Mouse (Mus musculus) kidney, adult 9 months (tissue): Measurements from ENCODE around the gene Nkx6-1.

Experiments
- DNase-seq: peaks from one replicate; pipeline ENCODE4 v3.0.0; 2022

Gene Nkx6-1

DNA sequence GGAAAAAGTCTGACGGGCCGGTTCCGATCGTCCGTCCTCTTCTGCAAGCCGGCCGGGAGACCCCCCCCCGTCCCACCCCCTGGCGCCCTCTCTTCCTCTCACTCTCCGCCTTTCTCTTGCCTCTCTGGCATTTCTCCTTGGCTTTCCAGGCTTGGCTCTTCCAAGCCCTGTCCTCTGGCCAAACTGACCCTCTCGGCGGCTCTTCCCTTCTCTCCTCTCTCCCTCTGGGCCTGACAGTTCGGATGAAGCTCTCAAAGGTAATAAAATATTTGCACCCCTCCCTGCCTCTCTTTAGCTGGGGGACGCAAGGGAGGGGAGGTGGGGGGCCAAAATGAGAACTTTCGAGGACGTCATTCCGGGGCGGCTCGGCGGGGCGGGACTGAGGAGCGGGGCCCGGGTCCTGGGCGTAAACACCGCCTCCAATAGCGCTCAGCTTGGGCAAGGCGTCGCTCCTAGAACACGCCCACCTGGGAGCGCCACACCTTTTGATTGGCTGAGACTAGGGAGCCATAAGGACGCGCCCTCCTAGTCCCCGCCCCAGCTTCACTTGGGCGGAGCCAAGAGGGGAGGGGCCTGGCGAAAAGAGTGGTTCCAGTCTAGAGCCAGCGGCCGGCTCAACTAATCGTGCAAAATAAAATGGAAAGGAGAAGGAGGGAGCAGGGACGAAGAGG is at the start of gene Nkx6-1:
Gene Nkx6-1 (minus strand): TSS at position 52 of the 671 bp plus-strand sequence.
- peak; percentile 71 for DNase-seq

DNA sequence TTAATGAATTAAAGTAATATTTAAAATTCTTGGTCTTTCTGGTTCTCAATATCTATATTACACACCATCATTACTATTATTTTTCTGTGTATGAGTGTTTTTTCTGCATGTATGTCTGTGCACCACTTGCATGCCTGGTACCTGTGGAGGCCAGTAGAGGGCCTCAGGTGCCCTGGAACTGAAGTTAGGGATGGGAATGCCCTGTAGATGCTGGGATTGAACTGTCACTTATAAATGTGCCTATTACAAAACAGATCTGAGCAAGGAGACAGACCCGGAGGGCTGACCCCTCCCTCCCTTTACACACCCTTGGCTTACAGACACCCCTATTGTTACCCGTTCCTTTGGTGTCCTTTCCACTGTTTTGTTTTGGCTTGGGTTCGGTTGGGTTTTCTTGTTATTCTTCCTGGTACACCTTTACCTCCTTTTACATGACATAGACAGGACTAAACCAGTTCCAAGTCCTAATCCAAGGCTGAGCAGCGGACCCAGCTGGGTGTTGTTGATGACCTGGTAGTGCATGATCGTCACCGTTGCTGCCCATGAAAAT is 48.3 kb upstream of the Nkx6-1 start:
- DNase-seq: peak; percentile 60

DNA sequence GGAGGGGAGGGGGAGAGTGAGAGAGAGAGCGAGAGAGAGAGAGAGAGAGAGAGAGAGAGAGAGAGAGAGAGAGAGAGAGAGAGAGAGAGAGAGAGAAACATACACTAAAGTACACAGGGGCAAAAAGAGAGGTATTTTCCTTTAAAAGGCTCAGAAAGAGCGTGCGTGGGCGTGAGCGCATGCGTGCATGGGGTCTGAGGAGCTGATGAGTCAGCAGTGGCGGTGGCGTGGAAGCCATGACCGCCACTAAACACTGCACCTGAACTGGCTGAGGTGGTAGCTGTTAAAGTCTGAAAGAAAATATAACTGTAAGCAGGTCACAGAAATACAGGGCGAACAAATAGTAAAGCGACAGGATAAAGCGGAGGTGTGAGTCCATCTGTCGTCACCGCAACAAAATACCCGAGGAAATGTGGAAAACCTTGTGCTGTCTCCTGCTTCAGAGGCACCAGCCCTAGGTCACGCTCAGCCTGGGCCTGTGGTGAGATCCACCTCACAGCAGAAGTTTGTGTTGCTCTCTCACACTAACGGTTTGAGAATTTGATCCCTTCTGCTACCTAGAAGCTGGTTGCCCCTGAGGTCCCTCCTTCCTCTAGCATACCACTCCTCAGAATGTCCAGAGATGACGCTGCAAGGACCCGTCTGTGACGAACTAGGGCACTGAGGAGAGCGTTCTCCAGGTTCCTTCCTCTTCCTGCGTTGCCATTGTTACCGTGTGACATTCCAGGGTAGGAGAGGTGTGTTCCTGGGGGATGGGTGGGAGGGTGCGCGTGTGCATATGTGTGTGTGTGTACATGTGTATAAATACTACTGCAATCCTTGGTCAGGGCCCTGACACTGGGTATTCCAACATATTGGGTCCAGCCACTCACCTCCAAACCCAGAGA is 38.8 kb upstream of the Nkx6-1 start:
- no peak for DNase-seq

DNA sequence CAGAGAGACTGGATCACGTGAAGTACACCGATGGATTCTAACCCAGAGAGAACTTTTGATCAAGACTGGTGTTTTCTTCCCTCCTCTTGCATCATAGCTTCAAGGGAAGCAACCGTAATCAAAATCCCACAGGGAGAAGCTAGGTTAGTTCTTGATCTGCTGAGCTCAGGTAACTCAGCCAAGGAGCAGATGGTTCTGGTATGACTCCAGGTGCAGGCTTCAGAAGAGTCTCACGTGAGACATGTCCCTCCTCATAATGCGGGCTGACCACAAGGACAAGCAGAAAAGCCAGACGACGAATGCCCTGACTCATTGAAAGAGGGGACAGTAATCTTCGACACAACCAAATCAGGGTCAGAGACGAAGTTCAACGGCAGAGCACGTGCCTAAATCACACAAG is 37.8 kb upstream of the Nkx6-1 start:
- DNase-seq: no peak

DNA sequence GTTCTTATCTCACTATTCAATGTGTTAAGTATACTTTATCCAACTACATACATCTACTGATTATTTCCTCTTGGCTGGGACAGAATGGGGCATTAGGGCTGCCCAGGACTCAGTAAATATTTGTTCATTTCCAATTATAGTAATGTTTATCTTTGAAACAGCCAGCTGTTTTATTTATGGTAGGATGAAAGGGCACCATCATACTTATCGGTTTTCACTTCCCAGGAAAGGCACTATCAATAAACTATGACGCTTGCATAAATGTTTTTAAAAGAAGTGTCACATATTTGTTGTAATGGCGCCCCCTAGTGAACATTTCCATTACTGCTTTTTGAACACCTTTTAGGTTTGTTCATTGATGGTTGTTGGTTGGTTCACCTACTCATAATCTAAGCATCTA is 35.8 kb upstream of the Nkx6-1 start:
- peak; percentile 60 for DNase-seq

DNA sequence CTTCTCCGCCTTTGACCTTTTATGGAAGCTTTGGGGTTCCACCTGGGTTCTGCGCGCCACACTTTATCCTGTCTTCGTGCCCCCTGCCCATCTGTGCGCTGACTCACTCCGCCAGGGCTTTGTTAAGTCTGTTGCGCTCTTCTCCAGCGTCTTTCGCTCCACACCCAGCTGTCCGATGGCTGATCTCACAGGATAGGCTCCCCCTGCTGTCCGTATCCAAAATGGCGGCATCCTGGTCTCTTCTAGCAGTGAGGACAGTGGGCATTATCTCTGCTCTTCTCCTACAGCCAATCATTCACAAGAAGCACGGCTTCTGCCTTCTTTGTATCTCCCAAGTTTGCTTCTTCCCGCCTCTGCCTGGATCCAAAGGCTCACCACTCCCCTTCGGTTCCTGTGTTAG is 23.8 kb upstream of the Nkx6-1 start:
- no peak for DNase-seq

DNA sequence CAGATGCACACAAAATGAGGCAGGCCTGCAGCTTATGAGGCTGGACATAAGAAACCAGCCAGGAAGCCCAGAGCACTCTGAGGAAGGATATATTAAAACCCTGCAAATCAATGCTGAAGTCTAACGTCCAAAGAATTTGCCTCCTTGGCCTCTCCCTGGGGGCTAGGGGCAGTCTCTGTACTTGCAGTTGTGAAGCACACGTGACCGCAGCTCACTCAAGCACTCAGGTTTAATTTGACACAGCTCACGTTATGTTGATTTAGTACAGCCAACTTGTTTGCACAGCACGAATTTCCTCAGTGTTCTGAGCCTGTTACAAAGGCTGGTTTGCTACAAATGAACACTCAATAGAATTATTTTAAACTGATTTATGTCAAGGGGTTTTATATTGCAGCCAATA is 18.5 kb upstream of the Nkx6-1 start:
- no peak for DNase-seq

DNA sequence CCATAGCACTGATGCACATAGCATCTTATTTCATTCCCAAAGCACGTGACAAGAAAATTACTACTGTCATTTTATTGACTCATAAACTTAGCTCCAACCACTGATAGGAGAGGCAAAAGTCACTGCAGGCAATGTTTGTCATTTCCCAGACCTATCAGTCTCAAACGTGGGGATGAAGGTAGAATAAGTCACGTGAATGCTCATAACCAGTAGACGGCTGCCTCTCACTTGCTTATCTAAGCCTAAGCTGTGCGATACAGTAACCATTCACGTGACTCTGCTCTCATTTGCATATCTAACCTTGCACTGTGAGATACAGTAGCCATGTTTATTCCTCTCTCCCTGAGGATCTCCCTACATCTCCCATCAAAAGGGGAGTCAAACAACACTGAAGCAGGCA is 15.5 kb upstream of the Nkx6-1 start:
- DNase-seq: no peak

DNA sequence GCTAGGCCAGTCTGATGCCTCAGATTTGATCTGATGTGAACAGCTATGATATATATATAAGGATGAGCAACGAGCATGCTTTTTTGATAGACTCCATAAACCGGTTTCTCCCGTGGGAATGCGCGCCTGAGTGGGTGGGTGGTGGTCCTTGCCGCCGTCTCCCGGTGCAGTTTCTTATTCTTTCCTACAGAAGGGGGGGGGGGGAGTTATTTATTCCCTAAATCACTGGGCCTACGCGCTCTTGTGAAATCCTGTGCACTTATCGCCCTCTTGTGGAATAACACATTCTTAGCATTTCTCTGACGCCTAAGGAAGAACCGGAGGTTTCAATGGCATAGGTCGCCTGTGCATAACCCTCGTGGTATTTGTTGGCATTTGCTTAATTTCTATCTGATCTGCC is 4.6 kb upstream of the Nkx6-1 start:
- DNase-seq: peak; percentile 55

DNA sequence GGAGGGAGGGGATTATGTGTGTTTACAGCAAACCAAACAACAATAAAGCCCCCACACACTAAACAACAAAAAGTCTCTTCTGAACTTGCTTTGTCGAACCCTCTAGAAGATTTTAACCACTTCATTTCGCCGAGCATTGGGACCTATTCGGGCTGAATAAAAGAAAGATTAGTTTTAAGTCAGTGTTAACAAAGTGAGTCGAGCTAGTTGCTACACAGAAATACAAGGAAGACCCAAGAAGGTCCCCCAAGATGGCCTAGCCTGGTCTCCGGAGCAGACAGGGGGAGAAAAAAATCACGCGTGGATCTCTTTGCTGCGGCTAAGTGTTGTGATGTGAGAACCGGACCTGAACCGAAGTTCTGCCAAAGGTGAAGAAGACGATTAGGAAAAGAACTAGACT is 3.7 kb upstream of the Nkx6-1 start:
- no peak for DNase-seq

DNA sequence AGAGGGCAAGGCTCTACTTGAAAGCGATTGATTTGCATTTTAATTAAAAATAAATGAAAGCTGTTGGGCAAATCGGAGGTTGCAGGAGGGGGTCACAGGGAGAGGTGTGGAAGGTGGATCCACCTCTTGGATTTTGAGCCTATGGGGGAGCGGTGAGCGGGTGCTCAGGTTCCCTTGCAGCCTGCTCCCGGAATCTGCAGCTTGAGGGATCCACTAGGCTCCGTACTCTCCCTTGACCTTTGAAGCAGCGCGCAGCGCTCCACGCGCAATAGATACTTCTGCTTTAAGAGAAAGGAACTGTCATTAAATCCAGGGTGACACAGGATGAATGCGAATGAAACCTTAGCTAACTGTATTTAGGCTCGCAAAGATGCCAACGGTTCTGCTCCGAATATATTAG is 3.2 kb upstream of the Nkx6-1 start:
- no peak for DNase-seq

DNA sequence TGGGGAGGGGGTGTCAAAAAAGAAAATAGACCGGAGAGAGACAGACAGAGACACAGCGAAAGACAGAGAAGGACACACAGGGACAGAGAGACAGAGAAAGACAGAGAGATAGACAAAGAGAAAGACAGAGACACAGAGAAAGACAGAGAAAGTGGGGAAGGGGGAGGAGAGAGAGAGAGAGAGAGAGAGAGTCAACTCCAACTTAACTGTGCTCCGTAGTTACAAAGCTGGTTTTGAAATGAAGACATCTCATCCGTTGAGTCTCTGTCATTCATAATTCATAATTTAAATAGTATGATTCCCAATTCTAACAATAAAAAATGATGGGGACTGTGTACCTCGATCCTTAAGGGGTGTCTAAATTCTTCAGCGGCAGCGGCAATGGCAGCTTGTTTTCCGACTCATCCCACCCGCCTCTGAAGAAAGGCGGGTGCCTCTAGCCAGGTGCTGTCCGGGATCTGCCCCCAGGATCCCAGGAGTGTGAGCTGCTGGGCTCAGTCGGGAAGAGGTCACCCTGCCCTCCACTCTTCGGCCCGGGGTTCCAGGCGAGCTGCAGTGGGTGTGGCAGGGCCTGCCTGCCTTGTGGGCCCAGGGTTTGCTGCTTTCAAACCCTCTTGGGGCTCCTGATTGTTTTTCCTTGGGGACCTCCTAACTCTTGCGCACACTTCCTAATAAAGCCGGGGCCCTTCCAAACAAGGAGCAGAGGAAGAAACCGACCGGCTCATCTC is 2.6 kb upstream of the Nkx6-1 start:
- DNase-seq: no peak

DNA sequence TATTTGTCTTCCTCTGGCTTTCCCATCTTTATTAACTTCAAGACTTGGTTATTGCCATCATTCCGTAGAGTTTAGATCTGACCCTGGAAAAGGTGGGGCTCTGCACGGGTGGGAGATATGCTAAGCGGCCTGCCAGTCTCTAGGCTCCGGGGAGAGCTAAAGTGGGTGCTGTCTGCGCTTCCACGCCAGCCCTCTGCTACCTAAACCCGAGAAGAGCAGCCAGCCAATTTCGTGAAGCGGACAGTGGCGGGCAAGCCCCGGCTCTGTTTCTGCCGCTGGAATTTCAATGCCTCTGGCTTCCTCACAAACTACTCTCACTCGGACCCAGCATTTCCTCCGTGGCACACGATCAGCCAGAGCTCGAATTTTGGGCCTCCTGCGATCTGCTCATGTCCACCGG is 1.9 kb upstream of the Nkx6-1 start:
- DNase-seq: no peak

DNA sequence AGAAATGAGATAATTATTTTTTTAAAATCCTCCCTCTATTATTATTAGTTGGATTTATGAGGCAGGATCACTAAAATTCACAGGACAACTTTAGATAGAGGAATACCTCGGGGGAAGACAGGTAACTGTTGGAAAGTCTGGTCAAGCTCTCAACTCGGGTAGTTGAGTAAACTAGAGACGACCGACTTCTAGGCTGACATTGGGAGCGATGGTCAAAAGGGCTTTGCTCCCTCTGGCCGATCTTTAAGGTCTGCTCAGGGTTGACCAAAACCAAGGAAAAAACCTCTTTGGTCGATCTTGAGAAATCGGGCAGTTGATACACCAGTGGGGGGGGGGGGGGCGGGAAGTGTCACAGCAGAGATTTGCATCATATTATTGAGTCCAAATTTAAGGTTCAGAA is 1.3 kb upstream of the Nkx6-1 start:
- DNase-seq: no peak

DNA sequence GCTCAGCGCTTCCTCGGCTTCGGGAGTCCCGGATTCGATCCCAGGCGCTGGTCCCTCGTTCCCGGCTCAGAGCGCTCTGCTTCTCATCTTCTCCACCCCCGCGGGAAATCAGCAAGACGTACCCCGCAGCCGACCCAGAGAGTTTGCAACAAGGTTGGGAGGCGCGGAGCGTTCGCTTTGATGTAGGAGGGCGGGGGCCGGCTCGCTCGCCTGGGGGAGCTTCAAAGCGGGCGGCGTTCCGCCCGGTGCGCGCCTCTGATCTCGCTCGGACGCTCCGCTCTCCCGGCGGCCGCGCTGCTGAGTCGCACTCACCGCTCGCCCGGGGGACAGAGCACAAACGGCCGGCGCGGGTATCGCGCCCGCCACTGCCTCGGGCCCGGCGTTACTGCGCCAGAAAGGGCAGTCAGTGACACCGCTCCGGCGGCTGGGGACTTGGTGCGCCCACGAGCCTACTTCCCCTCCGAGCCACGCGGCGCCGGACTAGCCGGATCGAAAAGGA is 324 bp downstream of the Nkx6-1 start:
- no peak for DNase-seq

DNA sequence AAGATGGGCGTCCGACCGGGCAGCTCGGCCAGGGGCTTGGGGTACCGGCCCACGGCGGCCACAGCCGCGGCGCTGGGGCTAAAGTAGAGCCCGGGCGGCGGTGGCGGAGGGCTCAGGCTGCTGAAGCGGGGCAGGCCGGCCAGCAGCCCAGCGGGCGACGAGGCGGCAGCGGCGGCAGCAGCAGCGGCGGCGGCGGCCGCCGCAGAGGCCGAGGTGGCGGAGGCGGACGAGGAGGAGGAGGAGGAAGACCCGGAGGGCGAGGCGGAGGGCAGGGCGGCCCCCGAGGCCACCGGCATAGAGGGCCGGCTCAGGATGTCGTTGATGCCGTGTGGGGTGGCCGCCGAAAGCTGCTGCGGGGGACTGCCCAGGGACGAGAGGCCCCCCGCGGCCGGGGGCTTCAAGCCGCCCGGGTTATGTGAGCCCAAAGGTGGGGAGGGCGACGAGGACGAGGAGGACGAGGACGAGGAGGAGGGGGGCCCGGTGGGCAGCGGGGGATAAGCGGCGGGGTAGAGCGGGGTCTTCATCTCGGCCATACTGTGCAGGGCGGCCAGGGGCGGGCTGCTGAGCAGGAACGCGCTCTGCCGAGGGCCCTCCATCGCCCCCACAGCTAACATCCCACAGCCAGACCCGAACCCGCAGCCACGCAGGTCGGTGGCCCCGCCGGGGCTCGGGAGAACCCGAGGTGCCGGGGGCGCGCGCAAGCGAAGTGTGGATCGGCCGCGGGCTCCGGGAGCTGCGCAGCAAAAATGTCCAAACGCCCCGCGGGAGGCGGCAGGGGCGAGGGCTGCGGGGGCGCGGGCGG is 974 bp downstream of the Nkx6-1 start:
- no peak for DNase-seq

DNA sequence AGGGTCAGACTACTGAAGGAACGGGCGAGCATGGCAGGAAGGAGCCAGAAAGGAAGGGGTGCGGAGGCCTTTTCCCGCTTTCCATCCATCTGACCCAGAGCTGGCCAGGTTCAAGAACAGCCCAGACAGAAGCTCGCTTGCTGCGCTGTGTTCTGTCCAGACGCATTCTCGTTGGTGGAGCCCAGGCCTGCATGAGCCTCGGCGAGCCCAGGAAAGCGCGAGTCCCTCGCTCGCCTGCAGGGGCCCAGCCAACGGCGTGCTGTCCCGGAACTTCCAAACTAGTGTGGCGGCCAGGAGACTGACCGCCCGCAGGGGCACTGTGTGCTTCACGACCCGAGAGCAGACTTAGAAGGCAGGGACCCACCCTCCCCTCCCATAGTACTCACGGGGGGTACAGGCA is 1.6 kb downstream of the Nkx6-1 start:
- no peak for DNase-seq

DNA sequence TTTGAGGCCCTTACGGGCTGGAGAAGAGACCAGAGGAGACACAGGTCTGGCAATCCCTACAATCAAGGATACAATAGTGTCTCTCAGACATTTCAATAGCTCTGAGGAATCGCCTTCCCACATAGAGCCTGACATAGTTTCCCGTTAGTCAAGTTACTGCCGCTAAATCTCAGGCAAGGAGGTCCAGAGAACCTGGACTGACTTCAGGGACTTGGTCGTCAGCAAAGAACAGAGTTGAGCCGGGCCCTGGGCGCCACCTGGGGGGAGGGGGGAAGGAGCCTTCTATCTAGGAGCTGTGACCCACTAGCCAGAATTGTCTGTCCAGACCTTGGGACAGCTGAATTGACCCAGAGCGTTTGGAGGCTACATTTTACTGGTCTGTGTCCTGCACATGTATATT is 2.3 kb downstream of the Nkx6-1 start:
- no peak for DNase-seq

DNA sequence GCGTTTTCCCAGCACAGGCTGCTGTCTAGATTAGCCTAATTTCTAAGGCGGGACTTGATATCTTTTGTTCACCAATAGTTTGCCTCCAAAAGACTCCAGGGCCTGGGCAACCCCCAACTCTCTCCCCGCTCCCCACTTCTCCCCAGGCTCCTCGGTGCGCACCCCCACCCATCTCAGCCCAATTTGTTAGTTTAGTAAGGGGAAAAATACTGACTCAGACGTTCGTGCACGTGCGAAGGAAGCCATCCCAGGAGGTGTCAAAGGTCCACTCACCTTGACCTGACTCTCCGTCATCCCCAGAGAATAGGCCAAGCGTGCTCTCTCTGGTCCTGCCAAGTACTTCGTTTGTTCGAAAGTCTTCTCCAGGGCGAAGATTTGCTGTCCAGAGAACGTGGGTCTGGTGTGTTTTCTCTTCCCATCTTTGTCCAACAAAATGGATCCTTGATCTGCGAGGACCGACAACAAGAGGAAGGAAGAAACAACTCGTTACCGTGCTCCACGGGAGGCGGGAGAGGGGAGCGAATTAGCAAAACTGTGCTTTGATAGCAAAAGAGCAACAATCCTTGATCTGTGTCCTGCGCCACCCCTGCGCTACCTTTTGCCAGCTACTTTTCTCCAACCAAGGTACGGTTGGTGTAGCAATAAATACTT is 3.1 kb downstream of the Nkx6-1 start:
- DNase-seq: no peak

DNA sequence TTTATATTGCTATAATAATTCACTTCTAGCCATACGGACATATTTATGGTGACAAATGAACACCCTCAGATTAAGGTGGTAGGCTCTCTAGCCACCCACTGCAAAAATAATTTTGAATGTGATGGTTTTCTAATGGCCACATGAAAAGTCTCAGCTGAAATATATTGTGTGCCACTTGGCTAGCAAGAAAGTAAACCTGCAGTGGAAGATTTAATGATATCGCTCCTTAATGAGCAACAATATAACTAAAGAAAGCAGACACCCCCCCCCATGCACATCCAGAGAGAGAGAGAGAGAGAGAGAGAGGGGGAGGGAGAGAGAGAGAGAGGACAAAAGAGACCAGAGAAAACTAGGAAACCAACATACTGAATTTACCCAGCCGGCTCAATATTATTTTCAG is 4.1 kb downstream of the Nkx6-1 start:
- no peak for DNase-seq

DNA sequence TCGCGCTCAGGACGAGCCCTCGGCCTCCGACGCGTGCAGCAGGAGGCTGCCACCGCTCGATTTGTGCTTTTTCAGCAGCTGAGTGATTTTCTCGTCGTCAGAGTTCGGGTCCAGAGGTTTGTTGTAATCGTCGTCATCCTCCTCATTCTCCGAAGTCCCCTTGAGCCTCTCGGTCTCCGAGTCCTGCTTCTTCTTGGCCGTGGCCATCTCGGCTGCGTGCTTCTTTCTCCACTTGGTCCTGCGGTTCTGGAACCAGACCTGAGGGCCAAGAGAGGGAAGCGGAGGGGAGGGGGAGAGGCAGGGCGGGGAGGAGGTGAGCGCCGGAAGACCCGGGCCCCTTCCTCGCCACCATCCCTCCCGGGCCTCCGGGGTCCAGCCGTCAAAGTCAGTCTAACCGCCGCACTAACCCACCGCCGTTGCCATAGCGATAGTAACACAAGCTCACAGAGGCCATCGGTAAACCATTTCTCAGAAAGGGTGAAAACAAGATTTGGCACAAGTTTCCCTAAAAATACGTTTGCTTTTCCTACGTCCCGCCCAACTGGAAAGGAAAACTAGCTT is 5.3 kb downstream of the Nkx6-1 start:
- DNase-seq: no peak

DNA sequence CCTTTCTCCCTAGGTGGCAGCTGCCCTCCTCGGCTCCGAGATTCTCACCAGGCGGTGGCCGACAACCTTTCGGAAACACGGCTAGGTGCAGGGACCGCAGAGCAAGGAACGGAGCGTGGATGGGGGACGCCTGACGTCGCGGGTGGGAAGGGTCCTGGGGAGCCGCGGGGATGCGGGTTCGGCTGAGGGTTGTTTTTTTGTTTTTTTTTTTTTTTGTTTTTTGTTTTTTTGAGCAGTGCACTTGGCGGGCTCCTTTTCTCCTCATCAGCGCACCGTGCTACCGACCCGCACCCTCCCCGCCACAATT is 5.9 kb downstream of the Nkx6-1 start:
- no peak for DNase-seq
